Mouse (Mus musculus) hindbrain, embryonic 11.5 days (tissue): ENCODE measurements around the gene Ephb2. TPM values are rescaled to one million over a fixed set of nuclear protein-coding genes. Genes with fewer than 3 reads are reported as not detected.

Source experiments
- ATAC-seq: fragments of 200-750 bp; cut with Nextera tagmentation; 2 replicates; pipeline ENCODE4 v1.8.0; 2017; ENCODE audit warnings: mild to moderate bottlenecking, moderate TSS enrichment, moderate library complexity; ENCODE audit not compliant: low FRiP score
- DNase-seq: peaks from one replicate; pipeline ENCODE4 v3.0.0-alpha.2; 2015; ENCODE audit warnings: low spot score
- H3K27ac ChIP-seq: fragments of 300-500 bp; sonication (generic); 2 replicates; pipeline ENCODE4 v1.5.1; 2014; ENCODE audit warnings: mild to moderate bottlenecking, low read depth, low read length
- H3K27me3 ChIP-seq: fragments of 300-500 bp; sonication (generic); 2 replicates; pipeline ENCODE4 v1.6.1; 2014; ENCODE audit warnings: mild to moderate bottlenecking, low read length, moderate library complexity, mixed read lengths; ENCODE audit not compliant: control insufficient read depth, insufficient read depth
- H3K36me3 ChIP-seq: fragments of 300-500 bp; sonication (generic); 2 replicates; pipeline ENCODE4 v1.6.1; 2014; ENCODE audit warnings: mild to moderate bottlenecking, low read length, moderate library complexity, mixed read lengths; ENCODE audit not compliant: control insufficient read depth, insufficient read depth
- H3K4me1 ChIP-seq: fragments of 300-500 bp; sonication (generic); replicated peaks from 2 replicates; pipeline ENCODE4 v1.6.1; 2014; ENCODE audit warnings: low read length, mixed read lengths; ENCODE audit not compliant: control insufficient read depth, insufficient read depth
- H3K4me2 ChIP-seq: fragments of 300-500 bp; sonication (generic); replicated peaks from 2 replicates; pipeline ENCODE4 v1.6.1; 2014; ENCODE audit warnings: mild to moderate bottlenecking, low read depth, low read length
- H3K4me3 ChIP-seq: fragments of 300-500 bp; sonication (generic); 2 replicates; pipeline ENCODE4 v1.5.1; 2014; ENCODE audit warnings: low read depth, low read length
- H3K9ac ChIP-seq: fragments of 300-500 bp; sonication (generic); 2 replicates; pipeline ENCODE4 v1.6.1; 2014; ENCODE audit warnings: low read depth, low read length
- H3K9me3 ChIP-seq: fragments of 300-500 bp; sonication (generic); 2 replicates; pipeline ENCODE4 v1.6.1; 2016; ENCODE audit warnings: low read length; ENCODE audit not compliant: control insufficient read depth
- WGBS: fragments of 180-500 bp; shearing (Covaris S2); extraction: QIAGEN DNeasy Blood & Tissue Kit; methylation state at CpG from one replicate; pipeline ENCODE4 v1.1.7; 2014; 5-methylcytosine and 5-hydroxymethylcytosine counted together
- polyA plus RNA-seq: library from polyadenylated mRNA; unstranded; fragments of >200 nt; fragmentation: Nextera tagmentation; extraction: Ambion mirVana; gene quantifications from 2 replicates; pipeline ENCODE4 v1.2.1, GENCODE M21; 2014

Ephb2 gene
- polyA plus RNA-seq, 1 experiment from 2014 or later, result 18.5 TPM

GRCm38 (mm10) chr4:136732536-136733121 lies 103.2 kb downstream of the Ephb2 start:
- no peak for DNase-seq
- peak overlapping the region; percentile 58; the same call in 1 of the 2 replicates for H3K27ac ChIP-seq
- H3K27me3 ChIP-seq, result no peaks in the 10 kb centered on the region
- ATAC-seq, result no peak
- H3K4me3 ChIP-seq, result no peak overlapping the region
- H3K9ac ChIP-seq, result no peak overlapping the region
- H3K4me2 ChIP-seq, result no peak overlapping the region
- whole genome bisulfite sequencing, result 44% methylated on average over 7 of the region's 7 CpGs
- H3K36me3 ChIP-seq, result 0 out of 2 replicates have a peak, but pooled peaks cover 3% of the 10 kb centered on the region
- peaks cover 26% of the 10 kb centered on the region for H3K4me1 ChIP-seq
- no peaks in the 10 kb centered on the region for H3K9me3 ChIP-seq

DNA sequence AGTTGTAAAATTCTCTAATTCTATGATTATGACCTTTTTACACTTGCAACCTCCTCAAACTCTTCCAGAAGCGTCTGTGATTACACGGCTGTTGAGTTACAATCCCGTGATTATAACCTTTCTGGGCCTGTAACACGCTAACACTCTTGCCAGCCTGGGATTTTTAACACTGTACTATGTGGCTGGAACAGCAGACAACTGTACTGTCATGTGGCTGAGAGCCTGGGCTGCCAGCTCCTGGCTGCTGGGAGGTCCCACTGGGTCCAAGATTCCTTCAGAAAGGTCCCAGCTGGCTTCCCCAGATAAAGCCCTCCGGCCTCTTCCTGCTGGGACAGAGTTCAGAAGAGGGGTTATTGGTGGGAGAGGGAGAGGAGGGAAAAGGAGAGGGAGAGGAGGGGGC lies 104.0 kb downstream of the Ephb2 start:
- H3K4me1 ChIP-seq, result peaks cover 29% of the 10 kb centered on the region
- 60% methylated on average over 5 of the region's 5 CpGs for WGBS
- no peak for DNase-seq
- H3K36me3 ChIP-seq, result 0 out of 2 replicates have a peak, but pooled peaks cover 3% of the 10 kb centered on the region
- no peaks in the 10 kb centered on the region for H3K27me3 ChIP-seq
- H3K4me2 ChIP-seq, result no peak overlapping the region
- no peak overlapping the region for H3K9ac ChIP-seq
- no peak overlapping the region for H3K4me3 ChIP-seq
- no peak for ATAC-seq
- no peak overlapping the region for H3K27ac ChIP-seq
- H3K9me3 ChIP-seq, result no peaks in the 10 kb centered on the region

GRCm38 (mm10) chr4:136731008-136731609 lies 104.7 kb downstream of the Ephb2 start:
- Histone ChIP-seq H3K4me2 (no peak overlapping the region), H3K9ac (no peak overlapping the region), H3K27ac (no peak overlapping the region), H3K36me3 (0 out of 2 replicates have a peak, but pooled peaks cover 3% of the 10 kb centered on the region), H3K4me1 (peaks cover 29% of the 10 kb centered on the region), H3K27me3 (no peaks in the 10 kb centered on the region), H3K9me3 (no peaks in the 10 kb centered on the region), H3K4me3 (no peak overlapping the region)
- 71% methylated on average over 13 of the region's 13 CpGs for WGBS
- DNase-seq (no peak), ATAC-seq (no peak)

DNA sequence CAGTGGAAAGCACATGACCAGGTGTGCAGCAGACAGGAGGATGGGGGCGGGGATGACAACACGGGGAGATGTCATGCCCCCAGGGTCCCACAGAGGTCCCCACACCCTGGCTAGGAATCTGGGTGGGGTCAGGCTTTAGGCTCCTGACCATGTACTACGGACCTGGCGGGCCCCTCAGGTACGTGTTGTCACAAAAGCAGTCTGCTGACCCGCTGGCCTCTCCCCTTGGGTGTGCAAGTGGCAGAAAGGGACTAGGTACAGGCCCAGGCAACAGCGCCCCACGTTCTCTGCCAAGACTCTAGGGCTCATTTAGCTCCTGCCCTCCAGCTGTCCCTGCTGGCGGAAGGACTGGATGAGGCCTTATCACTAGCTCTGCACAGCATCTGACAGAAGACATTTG lies 105.3 kb downstream of the Ephb2 start:
- H3K27ac ChIP-seq, result no peak overlapping the region
- H3K9me3 ChIP-seq, result no peaks in the 10 kb centered on the region
- H3K4me2 ChIP-seq, result no peak overlapping the region
- no peak for ATAC-seq
- no peak overlapping the region for H3K4me3 ChIP-seq
- WGBS, result 85% methylated on average over 9 of the region's 9 CpGs
- H3K27me3 ChIP-seq, result no peaks in the 10 kb centered on the region
- peaks cover 28% of the 10 kb centered on the region for H3K4me1 ChIP-seq
- H3K9ac ChIP-seq, result no peak overlapping the region
- 0 out of 2 replicates have a peak, but pooled peaks cover 3% of the 10 kb centered on the region for H3K36me3 ChIP-seq
- DNase-seq, result no peak

DNA sequence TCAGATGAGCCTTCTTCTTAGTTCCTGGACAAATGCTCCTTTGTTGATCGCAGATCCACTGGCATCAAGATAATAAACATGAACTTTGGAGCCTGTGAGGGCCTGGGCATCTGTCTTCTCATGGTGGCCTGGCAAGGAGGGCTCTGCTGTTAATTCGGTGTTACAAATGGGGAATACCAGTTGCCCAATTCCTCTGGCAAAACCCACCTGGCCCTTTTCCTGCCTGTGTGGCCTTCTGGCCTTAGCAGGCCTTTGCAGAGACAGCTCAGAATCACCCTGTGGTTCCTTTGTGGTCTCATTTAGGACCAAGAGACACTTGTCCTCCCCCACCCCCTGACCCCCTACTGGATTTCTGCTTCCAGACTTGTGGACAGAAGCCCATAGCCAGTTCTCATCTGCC lies 106.2 kb downstream of the Ephb2 start:
- Histone ChIP-seq H3K27ac (no peak overlapping the region), H3K36me3 (0 out of 2 replicates have a peak, but pooled peaks cover 3% of the 10 kb centered on the region), H3K4me2 (no peak overlapping the region), H3K27me3 (no peaks in the 10 kb centered on the region), H3K4me3 (no peak overlapping the region), H3K9ac (no peak overlapping the region), H3K9me3 (no peaks in the 10 kb centered on the region), H3K4me1 (peaks cover 24% of the 10 kb centered on the region)
- DNase-seq (no peak), ATAC-seq (no peak)
- 97% methylated on average over 2 of the region's 2 CpGs for WGBS

DNA sequence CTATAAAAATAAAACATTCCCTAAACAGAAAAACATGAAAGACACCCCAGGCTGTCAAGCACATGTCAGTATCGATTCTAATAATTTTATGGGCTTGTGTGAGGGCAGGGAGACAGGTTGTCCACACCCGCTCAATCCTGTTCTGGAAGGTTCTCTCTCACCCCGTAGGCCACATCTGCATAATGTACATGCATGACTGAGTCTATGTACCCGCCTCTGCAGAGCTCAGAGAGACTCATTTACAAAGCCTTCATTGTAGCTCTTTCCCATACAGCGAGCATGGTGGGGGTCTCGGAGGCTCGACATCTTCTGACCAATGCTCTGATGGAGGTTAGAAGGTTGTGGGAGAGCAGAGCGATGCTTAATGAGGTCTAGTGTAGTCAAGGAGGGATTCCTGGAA lies 108.8 kb downstream of the Ephb2 start:
- DNase-seq, result no peak
- no peaks in the 10 kb centered on the region for H3K27me3 ChIP-seq
- H3K27ac ChIP-seq, result 0 out of 2 replicates have a peak overlapping the region, but pooled peaks have one; percentile 30
- no peak overlapping the region for H3K9ac ChIP-seq
- H3K4me3 ChIP-seq, result no peak overlapping the region
- 0 out of 2 replicates have a peak, but pooled peaks cover 3% of the 10 kb centered on the region for H3K36me3 ChIP-seq
- peaks cover 6% of the 10 kb centered on the region; the same call in 1 of the 2 replicates for H3K4me1 ChIP-seq
- WGBS, result 46% methylated on average over 8 of the region's 8 CpGs
- no peak overlapping the region for H3K4me2 ChIP-seq
- no peak for ATAC-seq
- H3K9me3 ChIP-seq, result no peaks in the 10 kb centered on the region

- no peak overlapping the region for H3K27ac ChIP-seq
- H3K27me3 ChIP-seq, result no peaks in the 10 kb centered on the region
- WGBS, result 58% methylated on average over 17 of the region's 17 CpGs
- H3K4me2 ChIP-seq, result no peak overlapping the region
- ATAC-seq, result no peak
- H3K4me1 ChIP-seq, result peaks cover 6% of the 10 kb centered on the region; the same call in 1 of the 2 replicates
- DNase-seq, result no peak
- no peak overlapping the region for H3K9ac ChIP-seq
- no peaks in the 10 kb centered on the region for H3K36me3 ChIP-seq
- H3K9me3 ChIP-seq, result no peaks in the 10 kb centered on the region
- no peak overlapping the region for H3K4me3 ChIP-seq
These were observed 111.1 kb downstream of the Ephb2 start for GRCm38 (mm10) chr4:136724731-136725130.

DNA sequence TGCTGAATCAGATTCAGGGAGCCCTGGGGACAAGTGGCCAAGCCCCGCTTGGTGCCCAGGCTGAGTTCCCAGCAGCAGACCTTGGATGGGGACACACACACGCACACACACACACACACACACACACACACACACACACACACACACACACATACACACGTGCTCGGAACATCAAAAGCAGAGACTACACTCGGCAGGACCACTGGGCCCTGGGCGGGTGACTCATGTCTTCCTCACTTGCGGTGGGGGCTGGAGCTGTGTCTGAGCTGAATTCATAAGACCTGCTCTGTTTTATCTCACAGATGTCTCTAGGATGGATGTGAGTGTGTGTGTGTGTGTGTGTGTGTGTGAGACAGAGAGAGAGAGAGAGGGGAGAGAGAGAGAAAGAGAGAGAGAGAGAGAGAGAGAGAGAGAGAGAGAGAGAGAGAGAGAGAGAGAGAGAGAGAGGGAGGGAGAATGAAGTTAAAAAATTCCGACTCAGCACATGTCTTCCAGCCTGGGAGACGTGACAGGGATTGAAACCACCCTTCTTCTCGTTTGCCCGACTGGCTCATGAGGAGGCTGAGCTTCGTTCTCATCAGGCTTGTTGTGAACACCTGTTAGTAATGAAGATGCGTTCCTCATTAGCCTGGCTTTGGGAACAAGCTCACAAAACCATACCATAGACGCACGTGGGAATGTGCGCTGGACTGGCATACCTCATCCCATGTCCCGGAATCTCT lies 113.3 kb downstream of the Ephb2 start:
- Histone ChIP-seq H3K4me2 (no peak overlapping the region), H3K27ac (no peak overlapping the region), H3K27me3 (no peaks in the 10 kb centered on the region), H3K36me3 (no peaks in the 10 kb centered on the region), H3K9ac (no peak overlapping the region), H3K4me3 (no peak overlapping the region), H3K4me1 (peaks cover 3% of the 10 kb centered on the region; the same call in 1 of the 2 replicates), H3K9me3 (no peaks in the 10 kb centered on the region)
- ATAC-seq, result no peak
- WGBS, result 73% methylated on average over 17 of the region's 17 CpGs
- DNase-seq, result no peak
